Mouse (Mus musculus): ENCODE measurements around the gene A530064D06Rik. TPM values are rescaled to one million over a fixed set of nuclear protein-coding genes. Genes with fewer than 3 reads are reported as not detected.

The A530064D06Rik gene
- polyA plus RNA-seq, 1 experiment, result 0.39 TPM

DNA sequence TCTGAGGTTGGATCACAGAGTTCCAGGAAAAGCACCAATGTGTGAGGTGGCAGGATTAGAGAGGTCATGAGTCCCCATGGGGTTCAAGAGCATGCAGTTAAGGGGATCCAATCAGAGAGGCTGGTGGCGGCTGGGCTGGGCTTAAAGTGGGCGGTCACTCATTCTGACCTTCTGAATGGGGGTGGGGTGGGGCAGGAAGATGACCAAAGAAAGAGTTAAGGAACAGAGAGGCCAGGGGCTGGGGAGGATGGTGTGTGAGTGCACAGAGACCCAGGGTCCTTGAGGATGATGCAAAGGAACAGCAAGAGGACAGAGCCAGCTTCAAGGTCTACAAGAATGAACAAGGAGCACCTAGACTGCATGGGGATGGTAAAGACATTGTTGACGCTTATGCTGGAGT lies 58.6 kb downstream of the A530064D06Rik start:
- no peaks in the 10 kb centered on the region for H3K36me3 ChIP-seq (ENCODE audit: control insufficient read depth, insufficient read depth, low read length)
- TF ChIP-seq CTCF (IDR thresholded peaks at IDR 0.05; ENCODE audit: extremely low read depth, insufficient read length, insufficient replicate concordance, low read depth, low read length) (no peak), POLR2A (IDR thresholded peaks at IDR 0.05; ENCODE audit: low read depth, low read length) (no peak)
- no peaks in the 10 kb centered on the region for H3K27me3 ChIP-seq (ENCODE audit: control insufficient read depth, insufficient read depth, low read length)
- no peaks in the 10 kb centered on the region for H3K4me1 ChIP-seq (ENCODE audit: control insufficient read depth, insufficient read depth, insufficient read length, low read length)
- WGBS, result 81% methylated on average over 3 of the region's 3 CpGs
- no peak overlapping the region for H3K27ac ChIP-seq (ENCODE audit: insufficient read depth, low read depth, low read length)
- no peak overlapping the region for H3K4me3 ChIP-seq (ENCODE audit: low read depth, low read length)

DNA sequence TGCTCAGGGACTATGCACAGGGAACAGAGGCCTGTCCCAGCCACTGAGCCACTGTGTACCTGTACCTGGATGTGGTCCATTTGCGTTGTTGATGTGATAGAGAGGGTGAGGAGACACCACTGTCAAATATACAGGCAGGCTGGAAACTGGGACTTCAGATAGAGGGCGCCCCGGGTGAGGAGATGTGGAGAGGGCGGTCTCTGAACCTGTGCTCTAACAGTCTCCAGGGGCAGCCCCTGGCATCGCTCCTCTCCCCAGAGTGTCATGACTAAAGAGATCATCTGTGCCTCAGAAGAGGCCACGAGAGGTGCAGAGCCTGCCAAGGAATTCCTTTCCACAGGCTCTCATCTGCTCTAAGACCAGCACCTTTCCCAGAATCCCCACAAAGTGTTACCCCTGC lies 59.2 kb downstream of the A530064D06Rik start:
- Histone ChIP-seq H3K27me3 (ENCODE audit: control insufficient read depth, insufficient read depth, low read length) (no peaks in the 10 kb centered on the region), H3K4me1 (ENCODE audit: control insufficient read depth, insufficient read depth, insufficient read length, low read length) (no peaks in the 10 kb centered on the region), H3K27ac (ENCODE audit: insufficient read depth, low read depth, low read length) (no peak overlapping the region), H3K4me3 (ENCODE audit: low read depth, low read length) (no peak overlapping the region), H3K36me3 (ENCODE audit: control insufficient read depth, insufficient read depth, low read length) (no peaks in the 10 kb centered on the region)
- TF ChIP-seq POLR2A (IDR thresholded peaks at IDR 0.05; ENCODE audit: low read depth, low read length), result no peak
- TF ChIP-seq CTCF (IDR thresholded peaks at IDR 0.05; ENCODE audit: extremely low read depth, insufficient read length, insufficient replicate concordance, low read depth, low read length), result no peak
- 63% methylated on average over 6 of the region's 6 CpGs for WGBS

DNA sequence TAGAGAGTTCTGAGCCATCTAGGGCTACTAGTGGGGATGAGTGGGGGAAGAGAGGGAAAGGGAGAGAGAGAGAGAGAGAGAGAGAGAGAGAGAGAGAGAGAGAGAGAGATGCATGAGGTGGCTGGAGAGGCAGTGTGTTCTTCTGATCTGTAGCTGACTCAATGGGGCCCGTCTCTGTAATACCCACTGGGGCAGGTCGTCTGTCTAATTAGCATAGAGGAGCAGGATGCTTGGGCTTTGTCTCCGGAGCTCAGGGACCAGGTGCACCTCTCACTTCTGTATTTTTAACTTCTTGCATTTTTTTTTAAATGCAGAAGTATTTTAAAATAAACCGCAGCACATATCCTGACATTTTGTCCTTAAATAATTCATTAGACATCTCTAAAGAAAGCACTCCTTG lies 59.7 kb downstream of the A530064D06Rik start:
- no peaks in the 10 kb centered on the region for H3K4me1 ChIP-seq (ENCODE audit: control insufficient read depth, insufficient read depth, insufficient read length, low read length)
- H3K27me3 ChIP-seq (ENCODE audit: control insufficient read depth, insufficient read depth, low read length), result no peaks in the 10 kb centered on the region
- H3K4me3 ChIP-seq (ENCODE audit: low read depth, low read length), result no peak overlapping the region
- WGBS, result 50% methylated on average over 4 of the region's 4 CpGs
- TF ChIP-seq CTCF (IDR thresholded peaks at IDR 0.05; ENCODE audit: extremely low read depth, insufficient read length, insufficient replicate concordance, low read depth, low read length), result no peak
- no peak for TF ChIP-seq POLR2A (IDR thresholded peaks at IDR 0.05; ENCODE audit: low read depth, low read length)
- H3K36me3 ChIP-seq (ENCODE audit: control insufficient read depth, insufficient read depth, low read length), result no peaks in the 10 kb centered on the region
- H3K27ac ChIP-seq (ENCODE audit: insufficient read depth, low read depth, low read length), result peak overlapping the region; percentile 26; the same call in 1 of the 2 replicates

DNA sequence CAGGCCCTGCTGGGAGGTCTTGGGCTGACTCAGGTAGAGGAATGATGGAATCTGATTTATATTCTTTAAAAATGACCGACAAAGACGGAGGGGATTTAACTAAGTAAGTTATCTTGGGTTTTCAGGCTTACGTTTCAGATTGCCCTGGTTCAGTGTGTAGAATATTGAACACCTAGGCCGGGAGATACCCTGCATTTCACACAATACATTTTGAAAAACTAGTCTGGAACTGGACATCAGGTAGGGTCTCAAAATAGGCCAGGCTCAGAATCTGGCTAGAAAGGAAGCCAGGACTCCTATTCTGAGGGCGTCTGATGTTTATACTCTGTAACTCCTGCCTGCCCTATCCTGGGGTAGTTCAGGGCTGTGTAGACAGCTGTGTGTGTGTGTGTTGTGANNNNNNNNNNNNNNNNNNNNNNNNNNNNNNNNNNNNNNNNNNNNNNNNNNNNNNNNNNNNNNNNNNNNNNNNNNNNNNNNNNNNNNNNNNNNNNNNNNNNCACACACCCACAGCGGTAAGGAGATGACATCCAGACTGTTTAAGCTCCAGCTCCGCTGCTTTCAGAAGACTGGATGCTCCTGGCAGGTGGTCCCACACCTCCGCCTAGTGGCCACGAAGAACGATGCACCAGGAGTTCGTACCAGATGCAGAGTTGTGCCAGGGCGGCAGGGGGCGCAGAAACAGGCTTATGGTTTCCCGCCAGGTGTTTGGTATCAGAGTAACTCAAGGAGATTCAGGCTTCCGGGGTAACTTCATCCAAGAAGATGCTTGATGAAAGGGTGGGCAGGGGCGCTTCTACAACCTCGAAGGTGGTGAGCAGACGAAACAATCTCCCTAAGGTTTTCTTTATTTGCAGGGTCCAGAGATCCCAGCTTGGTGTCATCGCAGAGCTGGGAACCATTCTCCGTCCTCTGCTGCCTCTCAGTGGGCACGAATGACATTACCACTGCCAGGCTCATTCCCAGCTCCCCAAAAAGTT lies 66.3 kb downstream of the A530064D06Rik start:
- Histone ChIP-seq H3K27me3 (ENCODE audit: control insufficient read depth, insufficient read depth, low read length) (peaks cover 36% of the 10 kb centered on the region), H3K36me3 (ENCODE audit: control insufficient read depth, insufficient read depth, low read length) (no peaks in the 10 kb centered on the region), H3K4me1 (ENCODE audit: control insufficient read depth, insufficient read depth, insufficient read length, low read length) (peaks cover 9% of the 10 kb centered on the region), H3K4me3 (ENCODE audit: low read depth, low read length) (peak overlapping the region; percentile 39), H3K27ac (ENCODE audit: insufficient read depth, low read depth, low read length) (no peak overlapping the region)
- 15% methylated on average over 20 of the region's 21 CpGs for WGBS
- no peak for TF ChIP-seq POLR2A (IDR thresholded peaks at IDR 0.05; ENCODE audit: low read depth, low read length)
- TF ChIP-seq CTCF (IDR thresholded peaks at IDR 0.05; ENCODE audit: extremely low read depth, insufficient read length, insufficient replicate concordance, low read depth, low read length), result peak; percentile 98

DNA sequence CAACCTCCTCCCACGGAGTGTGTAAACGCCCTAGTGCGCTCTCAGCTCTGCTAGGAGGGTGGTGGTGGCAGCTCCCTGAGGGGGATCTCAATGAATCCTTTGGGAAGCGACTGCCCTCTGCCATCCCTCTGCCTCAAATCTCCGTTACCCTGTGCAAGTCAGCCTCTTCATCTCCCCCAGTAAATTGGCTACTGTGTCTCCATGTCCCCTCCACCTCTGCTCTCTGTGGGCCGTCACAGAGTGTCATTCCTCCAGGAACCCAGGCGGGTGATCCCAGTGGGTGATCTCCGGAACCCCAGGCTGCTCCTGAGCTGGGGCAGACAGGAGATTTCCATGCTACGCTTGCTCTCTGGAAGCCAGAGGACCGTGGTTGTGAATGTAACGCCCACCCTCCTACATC lies 67.8 kb downstream of the A530064D06Rik start:
- peaks cover 49% of the 10 kb centered on the region for H3K27me3 ChIP-seq (ENCODE audit: control insufficient read depth, insufficient read depth, low read length)
- H3K4me3 ChIP-seq (ENCODE audit: low read depth, low read length), result no peak overlapping the region
- 57% methylated on average over 11 of the region's 11 CpGs for WGBS
- H3K36me3 ChIP-seq (ENCODE audit: control insufficient read depth, insufficient read depth, low read length), result no peaks in the 10 kb centered on the region
- no peak overlapping the region for H3K27ac ChIP-seq (ENCODE audit: insufficient read depth, low read depth, low read length)
- TF ChIP-seq POLR2A (IDR thresholded peaks at IDR 0.05; ENCODE audit: low read depth, low read length) (no peak), CTCF (IDR thresholded peaks at IDR 0.05; ENCODE audit: extremely low read depth, insufficient read length, insufficient replicate concordance, low read depth, low read length) (no peak)
- peaks cover 9% of the 10 kb centered on the region for H3K4me1 ChIP-seq (ENCODE audit: control insufficient read depth, insufficient read depth, insufficient read length, low read length)

Other genes starting within 250 kb of the A530064D06Rik start
- gene Foxp4, start 242.6 kb downstream of the A530064D06Rik start, polyA plus RNA-seq (2012; rRNA removed), result 66.9 and 126 TPM in 2 replicates
- not detected in 2 replicates for gene 1700122O11Rik, start 129.0 kb downstream of the A530064D06Rik start, polyA plus RNA-seq (2012; rRNA removed)
- not detected in 2 replicates for gene 1700067P10Rik, start 78.0 kb downstream of the A530064D06Rik start, polyA plus RNA-seq (2012; rRNA removed)
- 0.24 and 0.38 TPM in 2 replicates for gene 9830107B12Rik, start 21.0 kb downstream of the A530064D06Rik start, polyA plus RNA-seq (2012; rRNA removed)
- gene Trem1, start 65.5 kb upstream of the A530064D06Rik start, polyA plus RNA-seq (2012; rRNA removed), result 0.11 and 0.19 TPM in 2 replicates
- gene Trem3, start 80.5 kb upstream of the A530064D06Rik start, polyA plus RNA-seq (2012; rRNA removed), result 0.16 and 0.17 TPM in 2 replicates
- 1.6 and 1.7 TPM in 2 replicates for gene Treml4, start 97.0 kb upstream of the A530064D06Rik start, polyA plus RNA-seq (2012; rRNA removed)
- 1.2 and 2.4 TPM in 2 replicates for gene Treml2, start 132.2 kb upstream of the A530064D06Rik start, polyA plus RNA-seq (2012; rRNA removed)
- 0.52 and 0.84 TPM in 2 replicates for gene B430306N03Rik, start 148.9 kb upstream of the A530064D06Rik start, polyA plus RNA-seq (2012; rRNA removed)
- 1.3 TPM in 1 of 2 replicates, not detected in the other for gene Trem2, start 179.1 kb upstream of the A530064D06Rik start, polyA plus RNA-seq (2012; rRNA removed)
- gene Treml1, start 192.6 kb upstream of the A530064D06Rik start, polyA plus RNA-seq (2012; rRNA removed), result not detected in 2 replicates
- 36.2 and 36.4 TPM in 2 replicates for gene Nfya, start 242.6 kb upstream of the A530064D06Rik start, polyA plus RNA-seq (2012; rRNA removed)
- 3.5 and 4.1 TPM in 2 replicates for gene Oard1, start 242.7 kb upstream of the A530064D06Rik start, polyA plus RNA-seq (2012; rRNA removed)

All from small intestine, adult 2 months (tissue).